Mouse (Mus musculus) limb, embryonic 12.5 days (tissue): Measurements from ENCODE around the gene Usp49. TPM values are rescaled to one million over a fixed set of nuclear protein-coding genes. Genes with fewer than 3 reads are reported as not detected.
A peak's percentile ranks its signal among the peaks of the same experiment; 100 is the strongest.
"Not testable (repeated sequence)": the region's sequence is repeated elsewhere in the genome, so short reads cannot be mapped to it uniquely, and the experiment has no call there.

Source experiments
- ATAC-seq: fragments of 200-750 bp; cut with Nextera tagmentation; 2 replicates; pipeline ENCODE4 v1.8.0; 2017; ENCODE audit warnings: low read depth, moderate TSS enrichment; ENCODE audit not compliant: insufficient number of reproducible peaks, insufficient read depth, low FRiP score, low TSS enrichment
- H3K27ac ChIP-seq: fragments of 300-500 bp; sonication (generic); 2 replicates; pipeline ENCODE4 v1.5.1; 2016; ENCODE audit warnings: mild to moderate bottlenecking, moderate library complexity
- H3K27me3 ChIP-seq: fragments of 300-500 bp; sonication (generic); 2 replicates; pipeline ENCODE4 v1.6.1; 2016; ENCODE audit warnings: mild to moderate bottlenecking, moderate library complexity
- H3K36me3 ChIP-seq: fragments of 300-500 bp; sonication (generic); 2 replicates; pipeline ENCODE4 v1.6.1; 2016; ENCODE audit warnings: mild to moderate bottlenecking, moderate library complexity
- H3K4me1 ChIP-seq: fragments of 300-500 bp; sonication (generic); replicated peaks from 2 replicates; pipeline ENCODE4 v1.6.1; 2016
- H3K4me2 ChIP-seq: fragments of 300-500 bp; sonication (generic); 2 replicates; pipeline ENCODE4 v1.6.1; 2016; ENCODE audit warnings: mild to moderate bottlenecking, moderate library complexity
- H3K4me3 ChIP-seq: fragments of 300-500 bp; sonication (generic); replicated peaks from 2 replicates; pipeline ENCODE4 v1.5.1; 2016; ENCODE audit warnings: mild to moderate bottlenecking
- H3K9ac ChIP-seq: fragments of 300-500 bp; sonication (generic); replicated peaks from 2 replicates; pipeline ENCODE4 v1.6.1; 2016; ENCODE audit warnings: mild to moderate bottlenecking, moderate library complexity
- H3K9me3 ChIP-seq: fragments of 300-500 bp; sonication (generic); 2 replicates; pipeline ENCODE4 v1.6.1; 2016; ENCODE audit warnings: mild to moderate bottlenecking, moderate library complexity
- WGBS: fragments of 180-500 bp; shearing (Covaris S2); methylation state at CpG from one replicate; pipeline ENCODE4 v1.1.7; 2016; 5-methylcytosine and 5-hydroxymethylcytosine counted together
- polyA plus RNA-seq: library from polyadenylated mRNA; unstranded; fragments of >200 nt; fragmentation: Nextera tagmentation; extraction: Ambion mirVana; gene quantifications from 2 replicates; pipeline ENCODE4 v1.2.1, GENCODE M21; 2016

Gene Usp49
- polyA plus RNA-seq, 1 experiment from 2014 or later: 8.9 TPM

DNA sequence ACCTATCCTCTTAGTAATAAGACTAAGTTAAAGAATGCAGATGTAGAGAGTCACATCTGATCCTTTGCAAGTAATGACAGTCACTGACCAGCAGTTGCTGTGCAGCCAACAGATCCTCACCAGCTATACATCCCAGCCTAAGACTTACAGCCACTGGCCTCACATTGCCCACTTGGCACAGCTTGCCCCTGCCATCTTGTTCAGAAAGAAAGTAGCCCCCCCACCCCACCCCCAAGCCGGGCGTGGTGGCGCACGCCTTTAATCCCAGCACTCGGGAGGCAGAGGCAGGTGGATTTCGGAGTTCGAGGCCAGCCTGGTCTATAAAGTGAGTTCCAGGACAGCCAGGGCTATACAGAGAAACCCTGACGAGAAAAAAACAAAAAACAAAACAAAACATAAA, 23.9 kb downstream of the Usp49 start:
- peaks cover 12% of the 10 kb centered on the region for H3K36me3 ChIP-seq
- not testable (repeated sequence) for H3K9ac ChIP-seq, H3K4me3 ChIP-seq, H3K27me3 ChIP-seq, H3K9me3 ChIP-seq, ATAC-seq, H3K27ac ChIP-seq, H3K4me1 ChIP-seq, H3K4me2 ChIP-seq
- 90% methylated on average over 8 of the region's 8 CpGs for WGBS

DNA sequence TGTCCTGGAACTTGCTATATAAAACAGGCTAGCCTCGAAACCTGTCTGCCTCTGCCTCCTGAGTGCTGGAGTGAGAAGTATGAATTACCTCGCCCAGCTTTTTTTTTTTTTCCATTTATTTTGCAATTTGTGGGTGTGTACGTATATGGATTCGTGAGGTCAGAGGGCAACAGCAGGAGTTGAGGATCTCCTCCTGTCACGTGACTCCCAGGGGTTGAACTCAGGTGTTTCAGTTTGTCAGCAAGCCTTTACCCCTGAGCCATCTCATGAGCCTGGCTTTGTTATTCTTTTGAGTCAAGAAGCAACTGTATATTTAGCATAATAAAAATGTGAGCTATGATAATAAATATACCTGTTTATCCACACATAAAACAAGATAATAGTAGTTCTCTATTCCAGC, 25.2 kb downstream of the Usp49 start:
- no peak overlapping the region for H3K9ac ChIP-seq
- H3K4me3 ChIP-seq: no peak overlapping the region
- no peak for ATAC-seq
- no peaks in the 10 kb centered on the region for H3K4me1 ChIP-seq
- 85% methylated on average over 5 of the region's 5 CpGs for WGBS
- H3K27me3 ChIP-seq: no peaks in the 10 kb centered on the region
- H3K36me3 ChIP-seq: peaks cover 10% of the 10 kb centered on the region
- no peak overlapping the region for H3K4me2 ChIP-seq
- H3K27ac ChIP-seq: no peak overlapping the region
- H3K9me3 ChIP-seq: no peaks in the 10 kb centered on the region

DNA sequence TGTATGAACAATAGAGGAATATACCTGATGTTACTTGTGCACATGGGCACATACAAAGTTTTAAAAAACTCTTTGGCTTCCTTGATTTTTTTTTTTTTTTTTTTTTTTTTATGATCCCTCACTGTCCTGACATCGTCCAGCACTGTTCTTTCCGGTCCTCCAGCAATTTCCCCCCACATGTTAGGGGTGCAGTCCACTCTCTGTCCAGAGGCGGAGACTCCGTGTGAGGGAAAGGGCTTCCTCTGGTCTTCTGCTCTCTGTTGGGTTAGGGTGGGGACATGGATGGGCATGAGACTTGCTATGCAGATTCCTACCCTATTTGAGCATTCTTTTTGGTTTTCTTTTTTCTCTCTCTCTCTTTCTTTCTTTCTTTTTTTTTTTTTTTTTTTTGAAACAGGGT, 27.4 kb downstream of the Usp49 start:
- Histone ChIP-seq H3K9me3 (no peaks in the 10 kb centered on the region), H3K27me3 (no peaks in the 10 kb centered on the region), H3K27ac (no peak overlapping the region), H3K4me3 (no peak overlapping the region), H3K36me3 (peaks cover 10% of the 10 kb centered on the region), H3K4me1 (no peaks in the 10 kb centered on the region), H3K9ac (no peak overlapping the region), H3K4me2 (no peak overlapping the region)
- no peak for ATAC-seq
- 69% methylated on average over 4 of the region's 4 CpGs for WGBS

DNA sequence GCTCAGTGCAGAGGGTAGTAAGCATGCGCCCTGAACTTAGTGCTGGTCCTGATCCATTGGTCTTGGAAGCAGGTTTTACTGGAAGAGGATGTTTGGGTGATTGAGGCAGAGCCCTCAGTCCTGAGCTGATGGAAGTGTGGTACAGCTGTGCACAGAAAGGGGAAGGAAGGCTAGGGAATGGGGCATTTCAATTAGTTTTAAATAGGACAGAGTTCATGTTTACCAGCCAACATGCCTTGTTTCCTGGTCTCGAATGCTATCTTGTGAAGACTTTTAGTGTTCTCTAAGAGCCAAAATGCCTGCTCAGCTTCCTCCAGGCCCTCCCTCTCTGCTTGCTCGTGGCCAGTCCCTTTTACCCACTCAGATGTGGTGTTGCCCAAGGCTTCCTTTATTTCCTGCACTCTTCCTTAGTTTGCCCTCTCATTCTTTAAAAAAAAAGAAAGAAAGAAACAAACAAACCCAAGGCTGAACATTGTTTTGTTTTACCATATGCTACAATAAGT, 28.3 kb downstream of the Usp49 start:
- WGBS: 86% methylated on average over 3 of the region's 3 CpGs

DNA sequence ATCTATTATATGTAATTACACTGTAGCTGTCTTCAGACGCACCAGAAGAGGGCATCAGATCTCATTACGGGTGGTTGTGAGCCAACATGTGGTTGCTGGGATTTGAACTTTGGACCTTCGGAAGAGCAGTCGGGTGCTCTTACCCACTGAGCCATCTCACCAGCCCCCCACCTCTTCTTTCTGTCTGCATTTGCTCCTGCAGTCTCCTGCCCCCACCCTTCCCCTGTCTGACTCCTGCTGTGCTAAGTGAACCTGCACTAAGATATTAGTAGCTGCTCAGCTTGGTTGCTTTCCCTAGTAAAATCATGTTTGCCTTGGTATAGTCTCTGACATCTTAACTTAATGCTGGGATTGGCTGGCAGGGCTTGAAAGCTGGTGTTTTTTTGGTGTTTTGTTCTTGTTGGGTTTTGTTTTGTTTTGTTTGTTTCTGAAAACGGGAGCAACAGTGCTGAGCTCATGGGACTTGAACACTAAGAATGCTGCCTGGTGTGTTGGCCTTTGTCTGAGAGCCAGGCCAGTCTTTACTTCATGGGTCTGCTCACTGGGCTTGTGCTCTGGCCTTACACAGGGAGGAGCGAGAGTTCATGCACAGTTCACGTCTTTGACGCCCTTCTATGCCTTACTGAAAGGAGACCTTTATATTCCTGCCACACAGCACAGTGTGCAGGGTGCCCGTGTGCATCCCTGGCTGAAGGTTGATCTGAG, 32.7 kb downstream of the Usp49 start:
- H3K4me2 ChIP-seq: no peak overlapping the region
- 71% methylated on average over 9 of the region's 9 CpGs for WGBS
- no peaks in the 10 kb centered on the region for H3K27me3 ChIP-seq
- no peaks in the 10 kb centered on the region for H3K9me3 ChIP-seq
- H3K36me3 ChIP-seq: 0 out of 2 replicates have a peak, but pooled peaks cover 3% of the 10 kb centered on the region
- no peak overlapping the region for H3K9ac ChIP-seq
- H3K27ac ChIP-seq: no peak overlapping the region
- H3K4me1 ChIP-seq: no peaks in the 10 kb centered on the region
- ATAC-seq: no peak
- no peak overlapping the region for H3K4me3 ChIP-seq

More for the DNA sequence above, 28.3 kb downstream of the Usp49 start:
- H3K4me1 ChIP-seq: no peaks in the 10 kb centered on the region
- no peak overlapping the region for H3K9ac ChIP-seq
- H3K9me3 ChIP-seq: no peaks in the 10 kb centered on the region
- no peaks in the 10 kb centered on the region for H3K27me3 ChIP-seq
- no peak overlapping the region for H3K4me2 ChIP-seq
- peaks cover 4% of the 10 kb centered on the region for H3K36me3 ChIP-seq
- H3K4me3 ChIP-seq: no peak overlapping the region
- no peak overlapping the region for H3K27ac ChIP-seq
- ATAC-seq: no peak

DNA sequence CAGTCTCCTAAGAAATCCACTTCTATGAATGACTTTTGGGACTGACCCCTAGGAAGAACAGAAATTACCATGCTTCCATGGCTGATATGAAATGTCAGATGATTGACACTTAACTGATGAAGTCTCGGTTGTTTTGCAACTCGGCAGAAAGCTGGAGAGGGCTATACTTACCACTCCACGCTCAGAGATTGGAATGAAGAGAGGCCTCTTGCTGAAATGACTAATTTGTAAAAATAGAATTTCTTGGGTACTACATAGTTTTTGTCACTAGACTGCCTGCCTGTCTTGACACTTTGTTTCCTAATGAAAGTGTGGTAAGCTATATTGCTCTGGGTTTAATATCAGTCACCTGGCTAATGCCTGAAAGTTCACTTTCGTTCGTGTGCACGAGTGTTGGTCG, 34.0 kb downstream of the Usp49 start:
- no peak overlapping the region for H3K4me3 ChIP-seq
- no peaks in the 10 kb centered on the region for H3K9me3 ChIP-seq
- 89% methylated on average over 7 of the region's 7 CpGs for WGBS
- H3K36me3 ChIP-seq: 0 out of 2 replicates have a peak, but pooled peaks cover 3% of the 10 kb centered on the region
- no peak overlapping the region for H3K9ac ChIP-seq
- H3K27ac ChIP-seq: no peak overlapping the region
- no peaks in the 10 kb centered on the region for H3K4me1 ChIP-seq
- no peak for ATAC-seq
- no peak overlapping the region for H3K4me2 ChIP-seq
- H3K27me3 ChIP-seq: no peaks in the 10 kb centered on the region

DNA sequence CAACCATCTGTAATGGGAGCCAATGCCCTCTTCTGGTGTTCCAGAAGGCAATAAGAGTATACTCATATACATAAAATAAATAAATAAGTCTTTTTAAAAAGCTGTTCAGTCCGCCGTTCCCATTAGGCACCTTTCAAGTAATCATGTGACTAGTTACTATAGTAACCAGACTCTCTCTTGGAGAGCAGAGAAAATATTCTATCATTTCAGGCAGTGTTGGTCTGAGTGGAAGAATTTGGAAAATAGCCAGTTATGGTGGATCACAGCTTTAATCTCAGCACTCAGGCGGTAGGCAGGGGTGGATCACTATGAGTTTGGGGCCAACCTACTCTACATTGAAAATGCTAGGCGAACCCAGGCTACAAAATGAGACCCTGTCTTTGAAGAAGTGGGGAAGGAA, 38.7 kb downstream of the Usp49 start:
- H3K27me3 ChIP-seq: peaks cover 30% of the 10 kb centered on the region
- ATAC-seq: no peak
- no peaks in the 10 kb centered on the region for H3K9me3 ChIP-seq
- no peak overlapping the region for H3K4me2 ChIP-seq
- H3K4me3 ChIP-seq: no peak overlapping the region
- no peak overlapping the region for H3K27ac ChIP-seq
- WGBS: 83% methylated on average over 4 of the region's 4 CpGs
- H3K4me1 ChIP-seq: peaks cover 19% of the 10 kb centered on the region
- H3K36me3 ChIP-seq: peaks cover 10% of the 10 kb centered on the region; the same call in 1 of the 2 replicates
- no peak overlapping the region for H3K9ac ChIP-seq

DNA sequence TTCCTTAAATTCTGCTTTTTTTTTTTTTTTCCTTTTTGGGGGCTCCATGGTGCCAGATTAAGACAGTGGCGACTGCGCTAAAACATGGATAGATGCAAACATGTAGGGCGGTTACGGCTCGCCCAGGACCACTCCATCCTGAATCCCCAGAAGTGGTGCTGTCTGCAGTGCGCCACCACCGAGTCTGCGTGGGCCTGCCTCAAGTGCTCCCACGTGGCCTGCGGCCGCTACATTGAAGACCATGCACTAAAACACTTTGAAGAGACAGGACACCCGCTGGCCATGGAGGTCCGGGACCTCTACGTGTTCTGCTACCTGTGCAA, 41.5 kb downstream of the Usp49 start:
- ATAC-seq: 0 out of 2 replicates have a peak, but pooled peaks have one; percentile 19
- 9% methylated on average over 14 of the region's 14 CpGs for WGBS

DNA sequence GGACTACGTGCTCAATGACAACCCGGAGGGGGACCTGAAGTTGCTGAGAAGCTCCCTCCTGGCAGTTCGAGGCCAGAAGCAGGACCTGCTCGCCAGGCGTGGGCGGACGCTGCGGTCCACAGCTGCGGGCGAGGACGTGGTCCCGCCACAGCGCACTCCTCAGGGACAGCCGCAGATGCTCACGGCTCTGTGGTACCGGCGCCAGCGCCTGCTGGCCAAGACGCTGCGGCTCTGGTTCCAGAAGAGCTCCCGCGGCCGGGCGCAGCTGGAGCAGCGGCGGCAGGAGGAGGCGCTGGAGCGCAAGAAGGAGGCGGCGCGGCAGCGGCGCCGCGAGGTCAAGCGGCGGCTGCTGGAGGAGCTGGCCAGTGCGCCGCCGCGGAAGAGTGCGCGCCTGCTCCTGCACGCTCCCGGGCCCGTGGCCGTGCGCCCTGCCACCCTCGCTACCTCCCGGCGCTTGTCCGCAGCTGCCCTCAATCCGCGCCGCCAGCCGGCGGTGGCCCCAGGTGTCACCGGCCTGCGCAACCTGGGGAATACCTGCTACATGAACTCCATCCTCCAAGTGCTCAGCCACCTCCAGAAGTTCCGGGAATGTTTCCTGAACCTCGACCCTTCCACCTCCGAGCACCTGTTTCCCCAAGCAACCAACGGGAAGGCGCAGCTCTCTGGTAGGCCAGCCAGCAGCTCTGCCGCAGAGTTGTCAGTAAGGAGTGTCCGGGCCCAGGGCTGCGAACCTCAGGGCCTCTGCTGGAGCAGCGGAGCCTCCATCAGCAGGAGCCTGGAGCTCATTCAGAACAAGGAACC, 42.0 kb downstream of the Usp49 start:
- peak overlapping the region; percentile 59 for H3K9ac ChIP-seq
- no peak overlapping the region for H3K27ac ChIP-seq
- H3K27me3 ChIP-seq: peaks cover 30% of the 10 kb centered on the region
- H3K9me3 ChIP-seq: no peaks in the 10 kb centered on the region
- H3K36me3 ChIP-seq: peaks cover 18% of the 10 kb centered on the region
- peak; percentile 63; the same call in 1 of the 2 replicates for ATAC-seq
- peak overlapping the region; percentile 89 for H3K4me2 ChIP-seq
- 3% methylated on average over 68 of the region's 68 CpGs for WGBS
- peak overlapping the region; percentile 44 for H3K4me3 ChIP-seq
- peaks cover 19% of the 10 kb centered on the region for H3K4me1 ChIP-seq

More for the DNA sequence above, 41.5 kb downstream of the Usp49 start:
- H3K27ac ChIP-seq: no peak overlapping the region
- peak overlapping the region; percentile 59 for H3K9ac ChIP-seq
- H3K4me2 ChIP-seq: peak overlapping the region; percentile 89
- peaks cover 30% of the 10 kb centered on the region for H3K27me3 ChIP-seq
- peak overlapping the region; percentile 44 for H3K4me3 ChIP-seq
- no peaks in the 10 kb centered on the region for H3K9me3 ChIP-seq
- H3K4me1 ChIP-seq: peaks cover 19% of the 10 kb centered on the region
- H3K36me3 ChIP-seq: peaks cover 18% of the 10 kb centered on the region

DNA sequence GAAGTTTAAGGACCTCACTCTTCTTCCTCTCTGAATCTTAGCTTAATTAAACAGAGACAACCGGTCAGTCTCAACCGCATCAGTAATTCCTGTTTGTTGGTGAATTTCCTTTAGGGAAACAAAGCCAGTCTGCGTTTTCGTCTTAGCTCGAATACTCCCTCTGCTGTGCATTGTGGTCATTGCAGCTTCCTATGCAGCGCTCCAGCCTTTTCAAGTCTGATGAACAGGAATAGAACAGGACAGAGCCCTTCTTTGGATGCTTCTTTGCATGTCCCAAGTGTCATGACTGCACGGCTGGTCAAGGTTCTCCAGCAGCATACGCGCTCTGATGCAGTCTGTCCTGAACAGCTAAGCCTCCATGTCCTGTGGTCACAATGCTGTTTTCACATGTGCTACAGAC, 46.1 kb downstream of the Usp49 start:
- H3K9ac ChIP-seq: no peak overlapping the region
- H3K36me3 ChIP-seq: peaks cover 48% of the 10 kb centered on the region
- H3K4me2 ChIP-seq: no peak overlapping the region
- ATAC-seq: no peak
- no peak overlapping the region for H3K27ac ChIP-seq
- H3K9me3 ChIP-seq: no peaks in the 10 kb centered on the region
- no peak overlapping the region for H3K4me3 ChIP-seq
- H3K27me3 ChIP-seq: peaks cover 17% of the 10 kb centered on the region
- H3K4me1 ChIP-seq: peaks cover 19% of the 10 kb centered on the region
- WGBS: 21% methylated on average over 9 of the region's 9 CpGs

DNA sequence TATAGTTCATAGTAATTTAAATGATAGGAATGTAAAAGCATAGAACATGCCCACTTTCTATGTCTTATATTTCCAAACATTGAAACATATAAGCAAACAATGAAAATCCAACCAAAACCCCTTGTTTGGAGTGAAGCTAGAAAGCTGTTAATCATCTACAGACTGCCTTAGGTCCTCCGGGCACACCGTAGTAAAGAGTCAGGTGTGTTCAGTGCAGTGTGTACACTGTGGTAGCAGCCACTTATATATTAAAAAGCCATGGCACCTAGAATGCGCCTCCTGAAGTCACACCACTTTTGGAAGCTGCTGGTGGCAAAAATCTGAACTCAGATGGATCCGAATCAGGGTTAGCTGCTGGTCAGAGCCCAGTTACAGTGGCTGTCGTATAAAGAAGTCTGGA, 47.7 kb downstream of the Usp49 start:
- H3K36me3 ChIP-seq: peaks cover 59% of the 10 kb centered on the region
- H3K4me2 ChIP-seq: no peak overlapping the region
- no peaks in the 10 kb centered on the region for H3K9me3 ChIP-seq
- no peak overlapping the region for H3K4me3 ChIP-seq
- WGBS: 90% methylated on average over 5 of the region's 5 CpGs
- H3K4me1 ChIP-seq: peaks cover 6% of the 10 kb centered on the region
- no peak for ATAC-seq
- H3K27ac ChIP-seq: no peak overlapping the region
- H3K27me3 ChIP-seq: peaks cover 4% of the 10 kb centered on the region
- no peak overlapping the region for H3K9ac ChIP-seq
